Comparison of ENCODE assay signal across 9 mouse cellular contexts in the genomic region with DNA sequence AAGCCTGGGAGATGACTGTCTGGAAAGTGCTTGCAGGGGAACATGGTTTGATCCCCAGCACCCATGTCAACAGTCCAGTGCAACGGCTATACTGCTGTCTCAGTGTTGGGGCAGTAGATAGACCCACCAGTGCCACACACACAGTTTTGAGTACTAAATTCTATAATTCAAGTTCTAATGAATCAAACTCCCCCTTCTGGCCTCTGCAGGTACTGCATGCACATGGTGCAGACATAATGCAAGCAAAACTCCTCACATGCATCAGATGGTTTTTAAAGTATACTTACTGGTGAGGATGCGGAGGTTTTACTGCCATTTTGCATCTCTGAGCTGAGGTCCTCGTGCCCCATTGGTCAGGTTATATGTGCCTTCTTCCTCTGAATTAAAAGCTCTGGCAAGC. TPM values are rescaled to one million over a fixed set of nuclear protein-coding genes. Genes with fewer than 3 reads are reported as not detected.
DNase-seq lines count a peak whose midpoint lies in the region; ATAC-seq and TF ChIP-seq lines count a peak whose summit lies in the region.
"Had no signal": no experiment of that assay in that cellular context is flagged by ENCODE, and none has a peak within 500 bp of the region (broad histone marks: within the 10 kb centered on the region; RNA-seq: fewer than 3 reads in every experiment).

No protein-coding gene starts in this region.

- no peak overlapping the region for H3K4me2 ChIP-seq in forebrain, embryonic 11.5 days (ENCODE audit: low read depth, low read length, severe bottlenecking)
- no peak overlapping the region for H3K4me2 ChIP-seq in forebrain, embryonic 15.5 days (replicated peaks)
- H3K4me2 ChIP-seq in lung, postnatal 0 days (replicated peaks; ENCODE audit: low read depth, low read length): no peak overlapping the region
- H3K4me2 ChIP-seq: liver, embryonic 15.5 days had no signal

- TF ChIP-seq EP300 in lung, postnatal 0 days (IDR thresholded peaks at IDR 0.05): no peak

- WGBS in forebrain, embryonic 11.5 days: 91% methylated on average over 3 of the region's 3 CpGs
- WGBS in forebrain, embryonic 15.5 days: 89% methylated on average over 3 of the region's 3 CpGs
- WGBS in lung, postnatal 0 days: 92% methylated on average over 3 of the region's 3 CpGs

- no peak overlapping the region for H3K9ac ChIP-seq in forebrain, embryonic 11.5 days (ENCODE audit: low read length)
- no peak overlapping the region for H3K9ac ChIP-seq in forebrain, embryonic 15.5 days (replicated peaks)
- H3K9ac ChIP-seq in lung, postnatal 0 days (replicated peaks; ENCODE audit: low read depth): no peak overlapping the region
- H3K9ac ChIP-seq: liver, embryonic 15.5 days had no signal

- no peaks in the 10 kb centered on the region; the same call in 1 of the 2 replicates for H3K9me3 ChIP-seq in forebrain, embryonic 11.5 days (ENCODE audit: control insufficient read depth, low read length)
- no peaks in the 10 kb centered on the region for H3K9me3 ChIP-seq in forebrain, embryonic 15.5 days
- H3K9me3 ChIP-seq in lung, postnatal 0 days (ENCODE audit: low read length): no peaks in the 10 kb centered on the region
- H3K9me3 ChIP-seq: liver, embryonic 15.5 days had no signal

- no peak for ATAC-seq in forebrain, embryonic 11.5 days (replicated peaks; ENCODE audit: low FRiP score)
- ATAC-seq in forebrain, embryonic 15.5 days (replicated peaks): no peak
- no peak for ATAC-seq in lung, postnatal 0 days

- H3K4me3 ChIP-seq in forebrain, embryonic 11.5 days (ENCODE audit: low read depth, low read length): no peak overlapping the region
- H3K4me3 ChIP-seq in forebrain, embryonic 15.5 days: no peak overlapping the region
- no peak overlapping the region for H3K4me3 ChIP-seq in lung, postnatal 0 days (ENCODE audit: low read depth, low read length)
- H3K4me3 ChIP-seq: liver, embryonic 15.5 days had no signal

- TF ChIP-seq CTCF in lung, postnatal 0 days (IDR thresholded peaks at IDR 0.05): peak; percentile 65

- no peak overlapping the region for H3K27ac ChIP-seq in forebrain, embryonic 11.5 days (ENCODE audit: low read depth, low read length)
- no peak overlapping the region for H3K27ac ChIP-seq in forebrain, embryonic 15.5 days (replicated peaks)
- no peak overlapping the region for H3K27ac ChIP-seq in lung, postnatal 0 days (ENCODE audit: low read length)
- H3K27ac ChIP-seq: liver, embryonic 15.5 days had no signal

- H3K4me1 ChIP-seq in forebrain, embryonic 11.5 days (replicated peaks; ENCODE audit: control insufficient read depth, insufficient read depth, low read length): no peaks in the 10 kb centered on the region
- no peaks in the 10 kb centered on the region for H3K4me1 ChIP-seq in forebrain, embryonic 15.5 days
- H3K4me1 ChIP-seq in lung, postnatal 0 days (ENCODE audit: insufficient read depth, low read depth, low read length): no peaks in the 10 kb centered on the region

- peak; percentile 73 for DNase-seq in forebrain, embryonic 11.5 days (ENCODE audit: low spot score)
- DNase-seq in lung, postnatal 0 days (ENCODE audit: low spot score): no peak
- no peak for DNase-seq in lung, postnatal 25 days (ENCODE audit: low spot score)
- peak; percentile 67 for DNase-seq in c-Kit-positive CD71-positive TER-119-positive erythroid progenitor cells, embryonic 14.5 days (ENCODE audit: low spot score)
- peak; percentile 72 to 87 for DNase-seq in spleen, postnatal 10 days (ENCODE audit: low spot score in 2 of 2)
- no peak for DNase-seq in layer of hippocampus, adult 11-12 months (ENCODE audit: low spot score)
- no peak for DNase-seq in adipocyte (ENCODE audit: low spot score)

- H3K36me3 ChIP-seq in forebrain, embryonic 11.5 days (ENCODE audit: control insufficient read depth, insufficient read depth, low read length): peaks cover 6% of the 10 kb centered on the region
- peaks cover 26% of the 10 kb centered on the region for H3K36me3 ChIP-seq in forebrain, embryonic 15.5 days
- H3K36me3 ChIP-seq in lung, postnatal 0 days (ENCODE audit: insufficient read depth, low read length): no peaks in the 10 kb centered on the region

- no peaks in the 10 kb centered on the region for H3K27me3 ChIP-seq in forebrain, embryonic 11.5 days (ENCODE audit: control insufficient read depth, insufficient read depth, low read length)
- no peaks in the 10 kb centered on the region for H3K27me3 ChIP-seq in forebrain, embryonic 15.5 days
- no peaks in the 10 kb centered on the region for H3K27me3 ChIP-seq in lung, postnatal 0 days (replicated peaks; ENCODE audit: insufficient read depth, low read length)
- H3K27me3 ChIP-seq: liver, embryonic 15.5 days had no signal

RNA-seq across cellular contexts. Expression of a gene that starts 13.4 kb away (rescaled TPM):
- polyA plus RNA-seq in forebrain, embryonic 11.5 days (2014; fragmentation: Nextera tagmentation; extraction: Ambion mirVana): 25.1 and 28.9 TPM in 2 replicates
- polyA plus RNA-seq in forebrain, embryonic 15.5 days (2015; fragmentation: Nextera tagmentation; extraction: Ambion mirVana): 41.4 and 41.6 TPM in 2 replicates
- polyA plus RNA-seq in lung, postnatal 0 days (2015; fragmentation: Nextera tagmentation; extraction: Ambion mirVana): 31.0 and 33.3 TPM in 2 replicates

RNA-seq across cellular contexts. Expression of a gene that starts 20.6 kb away (rescaled TPM):
- polyA plus RNA-seq in forebrain, embryonic 11.5 days (2014; fragmentation: Nextera tagmentation; extraction: Ambion mirVana): 27.0 and 28.6 TPM in 2 replicates
- polyA plus RNA-seq in forebrain, embryonic 15.5 days (2015; fragmentation: Nextera tagmentation; extraction: Ambion mirVana): 19.5 and 21.8 TPM in 2 replicates
- polyA plus RNA-seq in lung, postnatal 0 days (2015; fragmentation: Nextera tagmentation; extraction: Ambion mirVana): 18.0 TPM in 2 replicates

RNA-seq across cellular contexts. Expression of a gene that starts 33.2 kb away (rescaled TPM):
- 3.9 and 5.3 TPM in 2 replicates for polyA plus RNA-seq in forebrain, embryonic 11.5 days (2014; fragmentation: Nextera tagmentation; extraction: Ambion mirVana)
- polyA plus RNA-seq in forebrain, embryonic 15.5 days (2015; fragmentation: Nextera tagmentation; extraction: Ambion mirVana): 3.0 and 3.5 TPM in 2 replicates
- 13.4 and 13.7 TPM in 2 replicates for polyA plus RNA-seq in lung, postnatal 0 days (2015; fragmentation: Nextera tagmentation; extraction: Ambion mirVana)

RNA-seq across cellular contexts. Expression of a gene that starts 42.0 kb away (rescaled TPM):
- 94.4 and 96.9 TPM in 2 replicates for polyA plus RNA-seq in forebrain, embryonic 11.5 days (2014; fragmentation: Nextera tagmentation; extraction: Ambion mirVana)
- polyA plus RNA-seq in forebrain, embryonic 15.5 days (2015; fragmentation: Nextera tagmentation; extraction: Ambion mirVana): 81.1 and 82.4 TPM in 2 replicates
- 23.0 and 24.9 TPM in 2 replicates for polyA plus RNA-seq in lung, postnatal 0 days (2015; fragmentation: Nextera tagmentation; extraction: Ambion mirVana)

RNA-seq across cellular contexts. Expression of a gene that starts 52.0 kb away (rescaled TPM):
- 20.7 and 26.7 TPM in 2 replicates for polyA plus RNA-seq in forebrain, embryonic 11.5 days (2014; fragmentation: Nextera tagmentation; extraction: Ambion mirVana)
- polyA plus RNA-seq in forebrain, embryonic 15.5 days (2015; fragmentation: Nextera tagmentation; extraction: Ambion mirVana): 18.0 and 21.5 TPM in 2 replicates
- 13.2 and 13.7 TPM in 2 replicates for polyA plus RNA-seq in lung, postnatal 0 days (2015; fragmentation: Nextera tagmentation; extraction: Ambion mirVana)

Comparison
In these comparisons a context has a peak if more than half of its experiments do, and no peak if none do; other contexts are left out.
1. DNase-seq: peak in forebrain, embryonic 11.5 days (single experiment), c-Kit-positive CD71-positive TER-119-positive erythroid progenitor cells, embryonic 14.5 days (single experiment) and spleen, postnatal 10 days (2 of 2); none in lung, postnatal 0 days (single experiment), lung, postnatal 25 days (single experiment), layer of hippocampus, adult 11-12 months (single experiment) and adipocyte (single experiment).